ENCODE assay signal across 10 mouse cellular contexts in the genomic region with DNA sequence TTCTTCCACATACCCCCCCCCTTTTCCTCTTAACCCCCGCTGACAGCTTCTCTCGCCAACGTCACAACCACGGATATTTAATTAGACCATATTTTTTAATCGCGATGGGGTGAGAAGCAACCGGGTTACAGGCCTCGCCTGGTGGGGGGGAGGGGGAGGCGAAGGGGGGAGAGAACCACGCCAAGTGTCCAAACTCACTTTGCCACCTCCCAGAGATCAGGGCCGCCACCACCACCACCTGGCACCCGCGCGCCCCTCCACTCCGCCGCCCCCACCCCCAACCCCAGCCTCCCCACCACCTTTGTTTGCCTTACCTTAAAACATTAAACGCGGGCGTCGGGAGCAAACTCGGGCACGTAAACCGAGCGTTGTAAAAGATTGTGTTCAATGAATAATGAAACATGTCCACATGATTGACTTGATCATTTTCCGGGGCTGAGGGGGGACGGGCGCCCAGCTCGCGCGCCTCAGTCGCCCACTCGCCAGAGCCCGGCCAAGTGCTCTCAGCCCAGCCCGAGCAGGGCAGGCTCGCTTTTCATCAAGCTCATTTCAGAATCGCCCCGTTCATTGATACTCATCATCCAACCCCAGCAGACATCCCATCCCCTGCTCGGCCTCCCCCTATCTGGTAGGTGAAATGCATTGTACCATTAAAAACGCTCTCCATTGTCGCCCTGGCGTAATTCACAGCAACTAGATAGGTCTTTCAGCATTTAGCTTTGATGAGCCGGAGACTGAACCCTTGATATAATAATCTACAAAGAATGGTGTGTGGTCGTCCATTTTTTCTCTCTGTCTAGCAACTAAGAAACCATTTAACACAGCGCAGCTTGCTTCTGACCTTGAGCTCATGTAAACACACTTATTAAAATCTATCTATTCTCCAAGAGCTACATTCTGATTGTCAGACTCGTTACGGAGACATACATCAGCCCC. TPM values are rescaled to one million over a fixed set of nuclear protein-coding genes. Genes with fewer than 3 reads are reported as not detected.
DNase-seq lines count a peak whose midpoint lies in the region; ATAC-seq lines count a peak whose summit lies in the region.
"Had no signal": no experiment of that assay in that cellular context is flagged by ENCODE, and none has a peak within 500 bp of the region (broad histone marks: within the 10 kb centered on the region; RNA-seq: fewer than 3 reads in every experiment).

No protein-coding gene starts in this region.

- peak overlapping the region; percentile 44; the same call in 1 of the 2 replicates for H3K4me3 ChIP-seq in liver, embryonic 15.5 days (replicated peaks)
- H3K4me3 ChIP-seq in stomach, embryonic 14.5 days (ENCODE audit: low read depth, low read length) = peak overlapping the region; percentile 49
- H3K4me3 ChIP-seq: myocyte had no signal

- no peaks in the 10 kb centered on the region for H3K4me1 ChIP-seq in liver, embryonic 15.5 days (replicated peaks)
- H3K4me1 ChIP-seq in stomach, embryonic 14.5 days (ENCODE audit: control insufficient read depth, insufficient read depth, low read length) = peaks cover 11% of the 10 kb centered on the region; the same call in 1 of the 2 replicates

- DNase-seq in heart, adult 11 months = peak; percentile 86
- DNase-seq in heart, adult 9 months (ENCODE audit: low spot score in 2 of 2) = no peak
- DNase-seq in Muller cell, postnatal 12 days (ENCODE audit: inconsistent ontology term) = peak; percentile 79
- peak; percentile 80 for DNase-seq in embryo, embryonic 10.5 days (ENCODE audit: low spot score)
- DNase-seq in heart, postnatal 4 days = peak; percentile 12
- DNase-seq in ovary, postnatal 14 days (ENCODE audit: low spot score) = no peak

- H3K9ac ChIP-seq in liver, embryonic 15.5 days = no peak overlapping the region
- peak overlapping the region; percentile 48; the same call in 1 of the 2 replicates for H3K9ac ChIP-seq in stomach, embryonic 14.5 days (replicated peaks; ENCODE audit: low read depth, low read length)

- no peak for ATAC-seq in liver, embryonic 15.5 days (ENCODE audit: insufficient read depth)
- no peak for ATAC-seq in stomach, embryonic 14.5 days (ENCODE audit: insufficient number of reproducible peaks, insufficient read depth, low FRiP score, low read depth)

- no peak overlapping the region for H3K27ac ChIP-seq in liver, embryonic 15.5 days (replicated peaks)
- H3K27ac ChIP-seq in stomach, embryonic 14.5 days (ENCODE audit: low read length) = peak overlapping the region; percentile 48; the same call in 1 of the 2 replicates

- no peaks in the 10 kb centered on the region for H3K9me3 ChIP-seq in liver, embryonic 15.5 days (replicated peaks)
- no peaks in the 10 kb centered on the region for H3K9me3 ChIP-seq in stomach, embryonic 14.5 days (ENCODE audit: control insufficient read depth, low read depth, low read length)

- H3K4me2 ChIP-seq in liver, embryonic 15.5 days = peak overlapping the region; percentile 64
- H3K4me2 ChIP-seq in stomach, embryonic 14.5 days (replicated peaks; ENCODE audit: low read depth, low read length) = peak overlapping the region; percentile 80

- peaks cover 90% of the 10 kb centered on the region for H3K27me3 ChIP-seq in liver, embryonic 15.5 days
- H3K27me3 ChIP-seq in stomach, embryonic 14.5 days (ENCODE audit: control insufficient read depth, insufficient read depth, low read length) = peaks cover 21% of the 10 kb centered on the region

- H3K36me3 ChIP-seq in liver, embryonic 15.5 days (replicated peaks) = no peaks in the 10 kb centered on the region
- no peaks in the 10 kb centered on the region for H3K36me3 ChIP-seq in stomach, embryonic 14.5 days (ENCODE audit: control insufficient read depth, insufficient read depth, low read length)

- WGBS in liver, embryonic 15.5 days (ENCODE audit: insufficient replicate concordance) = 2% methylated on average over 46 of the region's 46 CpGs
- WGBS in stomach, embryonic 14.5 days = under 1% methylated on average over 46 of the region's 46 CpGs

RNA-seq across cellular contexts. Expression of a gene that starts 0.8 kb away (rescaled TPM):
- 10 to 100 TPM; 17.3 to 18.5 TPM for total RNA-seq in heart, postnatal 4 days (2021)
- polyA plus RNA-seq in liver, embryonic 15.5 days (2015; fragmentation: Nextera tagmentation; extraction: Ambion mirVana) = 0.07 TPM in 1 of 2 replicates, not detected in the other
- 21.9 and 24.5 TPM in 2 replicates for polyA plus RNA-seq in stomach, embryonic 14.5 days (2014; fragmentation: Nextera tagmentation; extraction: Ambion mirVana)
- polyA plus RNA-seq: C2C12, myocyte had no signal

Comparison
In these comparisons a context has a peak if more than half of its experiments do, and no peak if none do; other contexts are left out.
1. DNase-seq: peak in heart, adult 11 months (single experiment), Muller cell, postnatal 12 days (single experiment), embryo, embryonic 10.5 days (single experiment) and heart, postnatal 4 days (single experiment); none in heart, adult 9 months (0 of 2) and ovary, postnatal 14 days (single experiment).
2. RNA of a gene that starts 0.8 kb away (polyA plus RNA-seq): 21.9 to 24.5 TPM in stomach, embryonic 14.5 days; 0.07 TPM in liver, embryonic 15.5 days; every median in the first group is over 10 times any median in the second.